Mouse (Mus musculus) regulatory T cell (primary cell): ENCODE measurements at regions not wholly inside any gene's neighbourhood (a gene's known extent, or its start where the extent isn't known, plus 50 kb on each side); places are given as distances from the start of the nearest gene placed in this dataset.

Experiments
- in situ Hi-C: fragments of 300-600 bp; cut with MboI, MseI; formaldehyde crosslinking; loops from one replicate; pipeline ENCODE4 v1.15.1; 2025; ENCODE audit warnings: high pct_unique_total_duplicates

- in situ Hi-C loops, result loop anchor here (25.0 kb wide), 1 partner anchor 1173 kb away; no protein-coding TSS in a partner anchor
Measured at GRCm38 (mm10) chr17:14764796-14765195, 70.8 kb upstream of the Thbs2 start.

GRCm38 (mm10) chr17:14753095-14753494 is 59.1 kb upstream of the Thbs2 start:
- in situ Hi-C loops, result loop anchor here (25.0 kb wide), 1 partner anchor 1184 kb away; no protein-coding TSS in a partner anchor

- in situ Hi-C loops, result loop anchor here (25.0 kb wide), 1 partner anchor 1187 kb away; no protein-coding TSS in a partner anchor
Measured at GRCm38 (mm10) chr17:14750519-14751145, 56.6 kb upstream of the Thbs2 start.

- in situ Hi-C loops, result loop anchor here (25.0 kb wide), 1 partner anchor 1438 kb away; no protein-coding TSS in a partner anchor
Measured at GRCm38 (mm10) chr17:14749281-14749680, 55.2 kb upstream of the Thbs2 start.

- in situ Hi-C loops, result loop anchor here (25.0 kb wide), 1 partner anchor 1440 kb away; no protein-coding TSS in a partner anchor
Measured at GRCm38 (mm10) chr17:14747255-14747869, 53.3 kb upstream of the Thbs2 start.

GRCm38 (mm10) chr17:14745512-14745911 is 51.5 kb upstream of the Thbs2 start:
- in situ Hi-C loops, result loop anchor here (25.0 kb wide), 1 partner anchor 1442 kb away; no protein-coding TSS in a partner anchor

- in situ Hi-C loops, result loop anchor here (5.0 to 25.0 kb wide), 2 partner anchors 48 to 1443 kb away; no protein-coding TSS in a partner anchor
Measured at GRCm38 (mm10) chr17:14744010-14744409, 50.0 kb upstream of the Thbs2 start.
